In the genomic region with DNA sequence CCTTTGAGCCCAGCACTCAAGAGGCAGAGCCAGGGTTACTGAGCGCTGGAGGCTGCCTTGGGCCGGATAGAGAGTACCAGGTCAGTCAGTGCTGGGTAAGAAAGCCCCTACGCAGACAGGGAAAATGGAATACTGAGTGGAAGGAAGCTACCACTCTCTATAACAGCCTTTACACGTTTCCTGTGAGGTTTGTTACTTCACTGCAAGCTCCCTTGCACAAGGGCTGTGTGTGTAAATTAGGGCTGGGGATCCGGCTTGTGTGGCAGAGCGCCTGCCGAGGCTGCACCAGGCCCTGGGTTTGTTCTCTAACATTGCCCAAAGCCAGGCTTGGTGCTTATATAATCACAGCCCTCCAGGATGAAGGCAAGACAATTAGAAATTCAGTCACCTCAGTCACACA, we compare ENCODE assay signal across 20 mouse cellular contexts. TPM values are rescaled to one million over a fixed set of nuclear protein-coding genes. Genes with fewer than 3 reads are reported as not detected.
A peak's percentile ranks its signal among the peaks of the same experiment; 100 is the strongest.
DNase-seq lines count a peak whose midpoint lies in the region; ATAC-seq and TF ChIP-seq lines count a peak whose summit lies in the region.
"Had no signal": no experiment of that assay in that cellular context is flagged by ENCODE, and none has a peak within 500 bp of the region (broad histone marks: within the 10 kb centered on the region; RNA-seq: fewer than 3 reads in every experiment).

No protein-coding gene starts in this region.

- peaks cover 13% of the 10 kb centered on the region for H3K36me3 ChIP-seq in liver, embryonic 13.5 days
- 0 out of 2 replicates have a peak, but pooled peaks cover 3% of the 10 kb centered on the region for H3K36me3 ChIP-seq in liver, postnatal 0 days (replicated peaks; ENCODE audit: insufficient read depth, low read length)
- H3K36me3 ChIP-seq: neural tube, embryonic 13.5 days had no signal

- H3K27ac ChIP-seq in liver, embryonic 13.5 days = peak overlapping the region; percentile 40
- no peak overlapping the region for H3K27ac ChIP-seq in liver, postnatal 0 days (ENCODE audit: low read depth)
- H3K27ac ChIP-seq: embryonic facial prominence, embryonic 15.5 days; heart, embryonic 13.5 days; hindbrain, embryonic 14.5 days; kidney, embryonic 15.5 days; liver, embryonic 14.5 days; neural tube, embryonic 13.5 days had no signal

- H3K4me1 ChIP-seq in liver, embryonic 13.5 days (replicated peaks) = peaks cover 60% of the 10 kb centered on the region
- H3K4me1 ChIP-seq in liver, postnatal 0 days (ENCODE audit: insufficient read depth) = peaks cover 5% of the 10 kb centered on the region
- H3K4me1 ChIP-seq: embryonic facial prominence, embryonic 15.5 days; kidney, embryonic 15.5 days; neural tube, embryonic 13.5 days had no signal

- H3K9me3 ChIP-seq in liver, embryonic 13.5 days (replicated peaks) = no peaks in the 10 kb centered on the region
- no peaks in the 10 kb centered on the region for H3K9me3 ChIP-seq in liver, postnatal 0 days (ENCODE audit: low read length)
- H3K9me3 ChIP-seq: embryonic facial prominence, embryonic 15.5 days; heart, embryonic 13.5 days; kidney, embryonic 15.5 days; neural tube, embryonic 13.5 days had no signal

- DNase-seq in liver, embryonic 13.5 days = no peak
- DNase-seq in liver, postnatal 0 days = no peak
- peak; percentile 36 for DNase-seq in thymus, postnatal 25 days
- DNase-seq in thymus, postnatal 14 days = no peak
- peak; percentile 61 for DNase-seq in induced T-regulatory cell, adult 2 months (ENCODE audit: low read depth)
- DNase-seq in kidney, postnatal 25 days = no peak
- no peak for DNase-seq in cerebellum, adult 8-10 months
- DNase-seq: adrenal gland, postnatal 25 days; cerebellum, adult 11-12 months; cerebellum, postnatal 25 days; heart, adult 11 months had no signal

- H3K9ac ChIP-seq in liver, embryonic 13.5 days = peak overlapping the region; percentile 37; the same call in 1 of the 2 replicates
- no peak overlapping the region for H3K9ac ChIP-seq in liver, postnatal 0 days (replicated peaks)
- H3K9ac ChIP-seq: embryonic facial prominence, embryonic 15.5 days; heart, embryonic 13.5 days; hindbrain, embryonic 14.5 days; kidney, embryonic 15.5 days; liver, embryonic 14.5 days; neural tube, embryonic 13.5 days had no signal

- H3K4me3 ChIP-seq in liver, embryonic 13.5 days (replicated peaks) = no peak overlapping the region
- no peak overlapping the region for H3K4me3 ChIP-seq in liver, postnatal 0 days (ENCODE audit: low read depth, low read length)
- H3K4me3 ChIP-seq: embryonic facial prominence, embryonic 15.5 days; heart, embryonic 13.5 days; kidney, embryonic 15.5 days; neural tube, embryonic 13.5 days had no signal

- TF ChIP-seq CTCF in liver, postnatal 0 days (IDR thresholded peaks at IDR 0.05; ENCODE audit: low read depth) = no peak

- 64% methylated on average over 7 of the region's 7 CpGs for WGBS in liver, embryonic 13.5 days (ENCODE audit: insufficient replicate concordance)
- 57% methylated on average over 7 of the region's 7 CpGs for WGBS in liver, postnatal 0 days (ENCODE audit: insufficient replicate concordance)

- ATAC-seq in liver, embryonic 13.5 days (ENCODE audit: low read depth) = no peak
- ATAC-seq in liver, postnatal 0 days = no peak
- ATAC-seq: intestine, embryonic 16.5 days; Patski had no signal

- H3K4me2 ChIP-seq in liver, embryonic 13.5 days = no peak overlapping the region
- no peak overlapping the region for H3K4me2 ChIP-seq in liver, postnatal 0 days (ENCODE audit: low read depth, low read length)
- H3K4me2 ChIP-seq: embryonic facial prominence, embryonic 15.5 days; heart, embryonic 13.5 days; hindbrain, embryonic 14.5 days; kidney, embryonic 15.5 days; neural tube, embryonic 13.5 days had no signal

- H3K27me3 ChIP-seq in liver, embryonic 13.5 days = no peaks in the 10 kb centered on the region
- no peaks in the 10 kb centered on the region for H3K27me3 ChIP-seq in liver, postnatal 0 days (ENCODE audit: insufficient read depth, low read length)
- H3K27me3 ChIP-seq: embryonic facial prominence, embryonic 15.5 days; kidney, embryonic 15.5 days; neural tube, embryonic 13.5 days; Patski had no signal

- TF ChIP-seq EP300 in liver, postnatal 0 days (IDR thresholded peaks at IDR 0.05; ENCODE audit: low read depth) = no peak

RNA-seq across cellular contexts. Expression of a gene that starts 17.8 kb away (rescaled TPM):
- polyA plus RNA-seq in liver, embryonic 13.5 days (2015; fragmentation: Nextera tagmentation; extraction: Ambion mirVana) = 219 and 233 TPM in 2 replicates
- 114 and 120 TPM in 2 replicates for polyA plus RNA-seq in liver, postnatal 0 days (2015; fragmentation: Nextera tagmentation; extraction: Ambion mirVana)

RNA-seq across cellular contexts. Expression of a gene that starts 40.8 kb away (rescaled TPM):
- 2.7 and 3.1 TPM in 2 replicates for polyA plus RNA-seq in liver, embryonic 13.5 days (2015; fragmentation: Nextera tagmentation; extraction: Ambion mirVana)
- 0.59 and 1.2 TPM in 2 replicates for polyA plus RNA-seq in liver, postnatal 0 days (2015; fragmentation: Nextera tagmentation; extraction: Ambion mirVana)
- polyA plus RNA-seq: C2C12 had no signal

RNA-seq across cellular contexts. Expression of a gene that starts 57.0 kb away (rescaled TPM):
- polyA plus RNA-seq in liver, embryonic 13.5 days (2015; fragmentation: Nextera tagmentation; extraction: Ambion mirVana) = 3.8 and 5.5 TPM in 2 replicates
- 4.2 and 5.8 TPM in 2 replicates for polyA plus RNA-seq in liver, postnatal 0 days (2015; fragmentation: Nextera tagmentation; extraction: Ambion mirVana)
- polyA plus RNA-seq: C2C12 had no signal

Comparison
In these comparisons a context has a peak if more than half of its experiments do, and no peak if none do; other contexts are left out.
1. DNase-seq: peak in thymus, postnatal 25 days (single experiment) and induced T-regulatory cell, adult 2 months (single experiment); none in liver, embryonic 13.5 days (single experiment), liver, postnatal 0 days (single experiment), thymus, postnatal 14 days (single experiment), kidney, postnatal 25 days (0 of 2) and cerebellum, adult 8-10 months (single experiment).